Mouse (Mus musculus) ES-Bruce4 (cell line): ENCODE results near the gene Fyn. TPM values are rescaled to one million over a fixed set of nuclear protein-coding genes. Genes with fewer than 3 reads are reported as not detected.

Source experiments
- H3K27ac ChIP-seq: 2 replicates; pipeline ENCODE4 v1.5.1; 2012; ENCODE audit warnings: low read length, inconsistent platforms; ENCODE audit not compliant: insufficient read depth
- H3K27me3 ChIP-seq: 2 replicates; pipeline ENCODE4 v1.6.1; 2012; ENCODE audit warnings: mild to moderate bottlenecking, low read length, inconsistent platforms; ENCODE audit not compliant: control insufficient read depth, poor library complexity, insufficient read depth, severe bottlenecking
- H3K36me3 ChIP-seq: 2 replicates; pipeline ENCODE4 v1.6.1; 2012; ENCODE audit warnings: inconsistent platforms, mild to moderate bottlenecking, low read length, moderate library complexity; ENCODE audit not compliant: control insufficient read depth, poor library complexity, insufficient read depth, severe bottlenecking
- H3K4me1 ChIP-seq: one replicate; pipeline ENCODE4 v1.8.1; 2011; ENCODE audit warnings: low read length; ENCODE audit not compliant: control insufficient read depth, insufficient read depth
- H3K4me3 ChIP-seq: 2 replicates; pipeline ENCODE4 v1.5.1; 2011; ENCODE audit warnings: low read depth, mild to moderate bottlenecking, low read length
- H3K9ac ChIP-seq: 2 replicates; pipeline ENCODE4 v1.6.1; 2012; ENCODE audit warnings: low read depth, mild to moderate bottlenecking, inconsistent platforms; ENCODE audit not compliant: poor library complexity, severe bottlenecking
- H3K9me3 ChIP-seq: replicated peaks from 2 replicates; pipeline ENCODE4 v1.6.1; 2012; ENCODE audit warnings: mild to moderate bottlenecking, low read length, inconsistent platforms; ENCODE audit not compliant: control insufficient read depth, poor library complexity, insufficient read depth, severe bottlenecking
- CTCF ChIP-seq: IDR thresholded peaks from one replicate; pipeline ENCODE4 v1.8.1; 2011; ENCODE audit warnings: low read depth, low read length
- EP300 ChIP-seq: IDR thresholded peaks from 2 replicates; pipeline ENCODE4 v1.6.1; 2011; ENCODE audit warnings: low read depth, low read length; ENCODE audit not compliant: insufficient read depth
- POLR2A ChIP-seq: IDR thresholded peaks from one replicate; pipeline ENCODE4 v1.8.1; 2011; ENCODE audit warnings: low read length; ENCODE audit not compliant: insufficient read depth
- polyA plus RNA-seq: library from polyadenylated mRNA; stranded (reverse); fragments of >200 nt; gene quantifications from 2 replicates; pipeline ENCODE4 v1.2.4, GENCODE M21; 2011; ENCODE audit warnings: low read depth; ENCODE audit not compliant: missing spikeins, insufficient read depth, insufficient read length

Fyn gene
- polyA plus RNA-seq, 1 experiment = 19.1 TPM

- no peaks in the 10 kb centered on the region for H3K27me3 ChIP-seq
- no peaks in the 10 kb centered on the region for H3K9me3 ChIP-seq
- no peak overlapping the region for H3K9ac ChIP-seq
- peaks cover 7% of the 10 kb centered on the region for H3K4me1 ChIP-seq
- no peak overlapping the region for H3K27ac ChIP-seq
- no peak overlapping the region for H3K4me3 ChIP-seq
- no peak for TF ChIP-seq POLR2A
- TF ChIP-seq EP300 = no peak
- no peak for TF ChIP-seq CTCF
- H3K36me3 ChIP-seq = no peaks in the 10 kb centered on the region
Observed at GRCm38 (mm10) chr10:39532823-39533222, 164.2 kb downstream of the Fyn start.

- no peak overlapping the region for H3K4me3 ChIP-seq
- H3K27ac ChIP-seq = peak overlapping the region; percentile 38
- H3K9me3 ChIP-seq = no peaks in the 10 kb centered on the region
- TF ChIP-seq EP300 = peak; percentile 75; the same call in 1 of the 2 replicates
- TF ChIP-seq CTCF = no peak
- no peak for TF ChIP-seq POLR2A
- H3K36me3 ChIP-seq = no peaks in the 10 kb centered on the region
- H3K27me3 ChIP-seq = no peaks in the 10 kb centered on the region
- H3K9ac ChIP-seq = no peak overlapping the region
- H3K4me1 ChIP-seq = peaks cover 7% of the 10 kb centered on the region
Observed at GRCm38 (mm10) chr10:39534324-39535026, 165.8 kb downstream of the Fyn start.

- no peak overlapping the region for H3K27ac ChIP-seq
- H3K36me3 ChIP-seq = no peaks in the 10 kb centered on the region
- no peak for TF ChIP-seq POLR2A
- no peak for TF ChIP-seq EP300
- no peak for TF ChIP-seq CTCF
- H3K9me3 ChIP-seq = no peaks in the 10 kb centered on the region
- H3K9ac ChIP-seq = no peak overlapping the region
- H3K27me3 ChIP-seq = no peaks in the 10 kb centered on the region
- H3K4me3 ChIP-seq = no peak overlapping the region
- H3K4me1 ChIP-seq = peaks cover 7% of the 10 kb centered on the region
Observed at GRCm38 (mm10) chr10:39535347-39535746, 166.7 kb downstream of the Fyn start.

GRCm38 (mm10) chr10:39536258-39536657 lies 167.6 kb downstream of the Fyn start:
- no peak overlapping the region for H3K9ac ChIP-seq
- H3K27ac ChIP-seq = no peak overlapping the region
- no peaks in the 10 kb centered on the region for H3K36me3 ChIP-seq
- no peaks in the 10 kb centered on the region for H3K27me3 ChIP-seq
- no peaks in the 10 kb centered on the region for H3K9me3 ChIP-seq
- no peak overlapping the region for H3K4me3 ChIP-seq
- peaks cover 7% of the 10 kb centered on the region for H3K4me1 ChIP-seq
- TF ChIP-seq EP300 (no peak), CTCF (no peak), POLR2A (no peak)

DNA sequence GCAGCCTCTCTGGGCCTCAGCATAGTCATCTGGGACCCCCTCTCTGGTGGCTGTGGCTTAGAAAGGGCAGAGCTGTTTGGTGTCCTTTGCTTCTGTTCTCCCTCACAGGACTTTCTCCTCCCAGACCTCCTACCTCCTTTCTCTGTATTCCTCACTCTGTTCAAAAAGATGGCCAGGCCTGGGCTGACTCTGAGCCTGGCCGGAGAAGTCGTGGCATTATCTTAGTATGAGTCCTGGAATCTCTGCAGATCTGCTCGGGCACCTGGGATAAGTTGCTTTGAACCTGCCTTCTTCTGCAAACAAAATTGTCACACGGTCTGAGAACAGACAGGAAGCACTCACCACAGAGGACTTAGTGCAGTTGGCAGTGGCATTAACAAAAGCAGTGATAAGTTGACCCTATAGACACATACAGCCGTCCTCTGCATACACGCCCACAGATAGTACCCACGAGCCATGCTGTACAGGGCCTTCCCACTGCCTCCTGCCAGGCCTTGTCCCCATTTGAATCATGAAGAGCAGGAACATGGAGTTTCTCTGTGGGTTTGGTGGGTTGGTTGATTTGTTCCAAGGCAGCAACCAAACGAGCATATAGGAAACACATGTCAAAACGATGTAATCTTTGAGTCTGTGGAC lies 171.5 kb downstream of the Fyn start:
- Histone ChIP-seq H3K27ac (no peak overlapping the region), H3K4me1 (no peaks in the 10 kb centered on the region)

GRCm38 (mm10) chr10:39540995-39541394 lies 172.3 kb downstream of the Fyn start:
- no peaks in the 10 kb centered on the region for H3K4me1 ChIP-seq
- H3K36me3 ChIP-seq = no peaks in the 10 kb centered on the region
- H3K27me3 ChIP-seq = no peaks in the 10 kb centered on the region
- H3K9ac ChIP-seq = no peak overlapping the region
- no peaks in the 10 kb centered on the region for H3K9me3 ChIP-seq
- H3K4me3 ChIP-seq = no peak overlapping the region
- no peak overlapping the region for H3K27ac ChIP-seq
- no peak for TF ChIP-seq EP300
- TF ChIP-seq CTCF = no peak
- TF ChIP-seq POLR2A = no peak

More for the DNA sequence above, 171.5 kb downstream of the Fyn start:
- Histone ChIP-seq H3K9me3 (no peaks in the 10 kb centered on the region), H3K9ac (no peak overlapping the region), H3K36me3 (no peaks in the 10 kb centered on the region), H3K27me3 (no peaks in the 10 kb centered on the region), H3K4me3 (no peak overlapping the region)
- TF ChIP-seq CTCF = no peak
- TF ChIP-seq EP300 = no peak
- TF ChIP-seq POLR2A = no peak
